Mouse (Mus musculus): ENCODE results near the gene Ncf1.

DNA sequence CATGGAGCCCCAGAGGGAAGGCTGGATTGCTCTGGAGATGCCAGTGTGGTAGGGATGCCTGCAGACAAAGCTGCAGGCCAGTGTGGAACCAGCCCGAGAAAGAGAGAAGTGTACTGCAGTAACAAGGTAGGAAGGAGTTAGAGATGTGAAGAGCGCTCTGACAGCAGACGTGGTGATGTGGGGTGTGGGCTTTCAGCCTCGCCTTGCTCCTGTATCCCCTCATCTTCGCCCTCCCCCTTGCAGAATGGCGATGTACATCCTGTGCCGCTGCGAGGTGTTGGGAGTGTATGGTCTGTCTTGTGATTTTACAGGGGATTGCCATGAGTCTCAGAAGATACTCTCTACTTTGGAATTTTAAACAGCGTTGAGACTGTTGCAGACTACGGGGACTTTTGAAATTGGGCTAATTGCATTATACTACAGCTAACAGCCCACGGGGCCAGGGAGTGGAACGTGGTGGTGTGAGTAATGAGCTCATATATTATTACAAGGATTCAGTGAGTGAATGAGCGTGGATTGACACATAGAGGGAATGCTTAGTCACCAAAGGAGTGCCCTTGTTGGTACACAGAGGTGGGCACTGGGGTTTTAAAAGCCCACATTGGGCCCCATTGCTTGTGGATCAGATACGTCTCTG lies 19.3 kb upstream of the Ncf1 start:
- TF ChIP-seq GABPA (IDR thresholded peaks at IDR 0.05; ENCODE audit: insufficient replicate concordance, low read depth, low read length) (no peak), ZC3H11A (IDR thresholded peaks at IDR 0.05; ENCODE audit: low read depth, low read length) (no peak), EP300 (IDR thresholded peaks at IDR 0.05; ENCODE audit: low read length) (no peak), TCF12 (IDR thresholded peaks at IDR 0.05; ENCODE audit: low read depth, low read length) (no peak), JUN (IDR thresholded peaks at IDR 0.05; ENCODE audit: insufficient read depth, low read depth, low read length) (no peak), CTCF (conservative IDR thresholded peaks at IDR 0.05 in 1 of 2, IDR thresholded peaks at IDR 0.05 in 1 of 2; ENCODE audit: low read depth in 2 of 2, low read length in 2 of 2) (no peak)
